Mouse (Mus musculus): ENCODE results near the gene Anxa11.
"Not testable (repeated sequence)": the region's sequence is repeated elsewhere in the genome, so short reads cannot be mapped to it uniquely, and the experiment has no call there.

Gene Anxa11

GRCm38 (mm10) chr14:25842688-25843003 lies 690 bp downstream of the Anxa11 start:
- peak; percentile 30 for DNase-seq

- DNase-seq = no peak
These were observed 2.4 kb downstream of the Anxa11 start for GRCm38 (mm10) chr14:25844372-25844771.

- DNase-seq = no peak
These were observed 4.0 kb downstream of the Anxa11 start for GRCm38 (mm10) chr14:25845832-25846383.

- DNase-seq = no peak
These were observed 4.6 kb downstream of the Anxa11 start for GRCm38 (mm10) chr14:25846516-25846915.

GRCm38 (mm10) chr14:25847660-25848059 lies 5.7 kb downstream of the Anxa11 start:
- no peak for DNase-seq

- no peak for DNase-seq
These were observed 6.3 kb downstream of the Anxa11 start for GRCm38 (mm10) chr14:25848237-25848636.

- not testable (repeated sequence) for DNase-seq
These were observed 6.8 kb downstream of the Anxa11 start for GRCm38 (mm10) chr14:25848708-25849107.

- no peak for DNase-seq
These were observed 8.5 kb downstream of the Anxa11 start for GRCm38 (mm10) chr14:25850433-25850832.

GRCm38 (mm10) chr14:25851189-25851588 lies 9.2 kb downstream of the Anxa11 start:
- no peak for DNase-seq

- no peak for DNase-seq
These were observed 10.2 kb downstream of the Anxa11 start for GRCm38 (mm10) chr14:25852121-25852561.

GRCm38 (mm10) chr14:25853295-25853694 lies 11.3 kb downstream of the Anxa11 start:
- no peak for DNase-seq

GRCm38 (mm10) chr14:25853717-25854452 lies 11.9 kb downstream of the Anxa11 start:
- DNase-seq = no peak

- peak; percentile 25 for DNase-seq
These were observed 13.4 kb downstream of the Anxa11 start for GRCm38 (mm10) chr14:25855241-25855885.

- peak; percentile 24 for DNase-seq
These were observed 15.2 kb downstream of the Anxa11 start for GRCm38 (mm10) chr14:25857168-25857621.

- DNase-seq = peak; percentile 40
These were observed 16.0 kb downstream of the Anxa11 start for GRCm38 (mm10) chr14:25857940-25858339.

- DNase-seq = no peak
These were observed 20.0 kb downstream of the Anxa11 start for GRCm38 (mm10) chr14:25861771-25862530.

GRCm38 (mm10) chr14:25863721-25864120 lies 21.8 kb downstream of the Anxa11 start:
- no peak for DNase-seq

GRCm38 (mm10) chr14:25865251-25865650 lies 23.3 kb downstream of the Anxa11 start:
- DNase-seq = no peak

GRCm38 (mm10) chr14:25866384-25866783 lies 24.4 kb downstream of the Anxa11 start:
- DNase-seq = no peak

- no peak for DNase-seq
These were observed 24.9 kb downstream of the Anxa11 start for GRCm38 (mm10) chr14:25866832-25867231.

- no peak for DNase-seq
These were observed 25.9 kb downstream of the Anxa11 start for GRCm38 (mm10) chr14:25867834-25868233.

GRCm38 (mm10) chr14:25868706-25869105 lies 26.8 kb downstream of the Anxa11 start:
- no peak for DNase-seq

- no peak for DNase-seq
These were observed 27.4 kb downstream of the Anxa11 start for GRCm38 (mm10) chr14:25869135-25869878.

Data from thymus, postnatal 14 days (tissue).